Mouse (Mus musculus): ENCODE measurements around the gene Glrx5.
A peak's percentile ranks its signal among the peaks of the same experiment; 100 is the strongest.

Gene Glrx5

DNA sequence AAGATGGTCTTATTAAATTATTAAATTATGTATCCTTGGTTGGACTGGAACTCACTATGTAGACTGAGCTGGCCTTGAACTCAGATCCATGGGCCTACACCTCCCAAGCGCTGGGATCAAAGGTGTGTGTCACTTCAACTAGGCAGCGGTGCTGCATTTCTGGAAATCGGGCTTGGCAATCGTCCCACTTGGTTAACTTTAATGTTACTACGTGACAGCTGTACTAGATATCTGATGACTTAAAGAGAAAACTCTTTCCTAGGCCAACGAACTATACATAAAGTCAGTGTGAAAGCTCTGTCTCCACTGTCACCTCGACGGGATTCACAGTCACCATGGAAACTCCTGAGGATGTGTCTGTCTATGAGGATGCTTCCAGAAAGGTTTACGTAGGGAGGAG lies 2.6 kb upstream of the Glrx5 start:
- DNase-seq (ENCODE audit: low read depth, low spot score) = no peak

DNA sequence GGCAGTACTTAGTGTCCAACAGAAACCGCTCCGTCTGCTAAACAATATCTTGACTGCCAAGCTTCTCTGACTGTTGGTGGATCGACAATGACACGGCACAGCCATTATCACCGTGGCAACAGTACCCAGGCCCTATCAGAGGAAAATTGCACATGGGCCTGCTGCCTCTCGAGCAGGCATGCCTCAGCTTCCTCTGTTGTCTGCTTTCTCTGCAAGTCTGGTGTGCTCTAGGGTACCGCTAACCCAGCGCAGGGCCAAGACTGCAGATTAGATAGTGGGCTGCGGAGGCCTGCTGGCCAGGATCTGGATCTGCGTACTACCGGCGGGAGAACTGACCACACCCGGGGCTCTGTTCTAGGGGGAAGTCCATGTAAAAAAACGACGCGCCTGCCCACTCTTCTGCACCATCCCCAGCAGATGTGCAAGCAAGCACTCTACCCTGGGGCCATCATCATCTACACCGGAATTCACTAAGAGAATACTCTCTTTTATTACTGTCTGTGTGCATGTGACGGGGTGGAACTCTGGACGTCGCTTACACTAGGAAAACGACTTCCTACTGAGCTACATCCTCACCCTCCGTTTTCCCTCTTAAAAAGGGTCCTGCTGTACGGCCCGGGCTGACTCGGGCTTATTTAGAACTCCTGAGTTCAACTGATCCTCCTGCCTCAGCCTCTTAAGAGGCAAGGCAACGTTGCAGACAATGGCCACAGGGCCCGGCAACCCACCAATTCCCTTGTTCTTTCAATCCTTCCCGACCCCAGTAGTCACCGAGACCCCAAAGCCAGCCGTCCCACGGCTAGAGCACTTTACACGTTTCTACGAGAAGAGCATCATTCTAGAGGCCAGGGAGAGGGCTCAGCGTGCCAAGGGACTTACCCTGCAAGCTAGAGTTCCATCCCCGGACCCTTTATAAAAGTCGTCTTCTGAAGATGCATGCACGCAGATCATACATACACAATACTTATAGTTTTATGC lies 1.1 kb upstream of the Glrx5 start:
- no peak for DNase-seq (ENCODE audit: low read depth, low spot score)

DNA sequence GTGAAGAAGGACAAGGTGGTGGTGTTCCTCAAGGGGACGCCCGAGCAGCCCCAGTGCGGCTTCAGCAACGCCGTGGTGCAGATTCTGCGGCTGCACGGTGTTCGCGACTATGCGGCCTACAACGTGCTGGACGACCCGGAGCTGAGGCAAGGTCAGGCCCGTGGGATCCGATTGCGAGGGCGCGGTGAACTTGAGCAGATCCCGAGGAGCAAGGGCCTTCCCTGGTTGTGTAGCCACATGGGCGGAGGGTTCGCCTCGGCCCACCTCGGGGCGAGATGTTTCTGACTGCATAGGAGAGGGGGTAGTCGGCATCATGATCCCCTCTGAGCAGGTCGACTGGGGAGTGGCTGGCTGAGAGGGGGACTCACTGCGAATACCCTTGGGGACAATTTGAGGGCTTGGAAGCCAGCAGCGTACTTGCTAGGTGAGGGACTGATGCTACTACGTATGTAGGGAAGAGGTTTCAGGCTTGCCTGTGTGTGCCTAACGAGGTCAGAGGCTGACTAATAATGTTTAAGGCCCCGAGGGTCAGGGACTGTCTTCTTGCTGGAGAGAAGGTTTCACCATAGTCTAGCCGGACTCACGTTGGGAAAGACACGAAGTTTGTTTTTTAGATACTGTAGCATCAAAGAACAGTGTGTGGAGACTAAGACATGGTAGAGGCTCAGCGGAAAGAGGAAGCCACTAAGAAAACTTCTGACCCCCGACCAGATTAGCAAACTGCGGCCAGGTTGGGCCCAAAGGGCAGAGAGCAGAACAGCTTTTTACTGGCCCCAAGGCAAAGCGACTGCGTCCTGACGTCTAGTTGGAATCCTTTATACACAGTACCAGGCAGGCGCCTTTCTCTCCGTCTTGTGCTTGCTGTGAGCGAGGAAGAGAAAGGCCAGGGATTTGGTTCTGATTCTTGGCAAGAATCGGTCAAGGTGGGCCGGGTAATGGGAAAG lies 616 bp downstream of the Glrx5 start:
- peak; percentile 54 for DNase-seq (ENCODE audit: low read depth, low spot score)

DNA sequence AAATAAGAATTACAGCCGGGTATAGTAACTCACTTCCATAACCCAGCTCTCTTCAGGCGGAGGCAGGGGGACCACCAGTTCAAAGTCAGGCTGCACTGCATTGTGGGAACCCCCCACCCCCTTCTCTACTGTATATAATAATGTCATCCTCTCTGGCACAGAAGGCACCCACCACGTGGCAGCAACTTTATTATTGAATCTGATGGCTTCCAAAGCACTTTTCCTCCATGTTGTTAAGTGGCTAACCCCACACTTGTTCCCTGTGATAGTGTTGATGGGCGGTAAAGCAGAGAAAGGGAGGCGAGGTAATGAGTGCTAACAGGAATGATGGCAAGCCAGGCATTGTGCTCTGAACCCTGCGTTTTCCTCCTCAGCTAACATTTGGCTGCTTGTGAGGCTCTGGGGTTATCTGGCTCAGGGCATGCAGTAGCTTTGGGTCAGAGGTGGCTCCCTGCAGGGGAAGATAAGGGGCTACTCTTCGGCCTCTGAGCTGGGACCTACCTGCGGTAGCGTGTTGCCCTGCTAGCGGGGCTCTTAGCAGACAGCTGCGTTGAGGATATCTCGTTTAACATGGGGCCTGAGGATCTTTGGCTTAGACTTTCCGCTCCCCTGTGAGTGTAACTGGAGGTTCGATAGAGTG lies 1.8 kb downstream of the Glrx5 start:
- no peak for DNase-seq (ENCODE audit: low read depth, low spot score)

DNA sequence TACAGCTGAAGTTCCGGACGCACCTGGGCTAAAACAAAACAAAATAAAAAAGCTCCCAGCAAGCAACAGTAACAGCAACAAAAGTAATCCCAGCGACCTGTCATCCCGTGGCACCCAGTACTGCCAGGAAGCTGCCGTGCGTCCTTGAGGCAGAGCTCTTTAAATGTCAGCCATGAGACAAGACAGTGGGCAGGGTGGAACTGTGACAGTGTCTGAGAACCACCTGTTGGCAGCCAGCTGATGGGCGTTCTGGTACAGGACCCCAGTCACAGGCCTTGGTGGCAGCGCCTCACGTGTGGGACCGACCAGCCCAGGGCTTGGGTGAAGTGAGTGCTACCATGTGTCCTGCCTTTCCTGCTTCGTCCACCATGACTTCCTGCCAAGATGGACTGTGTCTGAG lies 5.7 kb downstream of the Glrx5 start:
- DNase-seq (ENCODE audit: low read depth, low spot score) = no peak

DNA sequence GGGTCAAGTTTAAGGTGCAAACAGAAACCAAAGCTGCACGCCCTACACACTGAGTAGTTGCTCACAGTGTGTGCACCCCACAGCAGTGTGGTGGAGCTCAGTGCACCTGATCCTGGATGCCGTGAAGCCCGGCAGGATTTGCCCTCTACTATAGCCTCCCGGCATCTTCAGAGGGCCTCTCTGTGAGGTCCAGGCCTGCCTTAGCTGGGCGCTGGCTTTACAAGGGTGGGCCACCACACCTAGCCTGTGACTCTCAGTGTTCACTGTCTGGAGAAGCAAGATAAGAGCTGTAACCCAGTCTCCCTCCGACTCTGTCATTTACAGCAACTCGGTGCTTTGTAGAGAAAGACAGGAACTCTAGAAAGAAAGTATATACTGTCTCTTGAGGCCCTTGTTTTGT lies 6.4 kb downstream of the Glrx5 start:
- no peak for DNase-seq (ENCODE audit: low read depth, low spot score)

DNA sequence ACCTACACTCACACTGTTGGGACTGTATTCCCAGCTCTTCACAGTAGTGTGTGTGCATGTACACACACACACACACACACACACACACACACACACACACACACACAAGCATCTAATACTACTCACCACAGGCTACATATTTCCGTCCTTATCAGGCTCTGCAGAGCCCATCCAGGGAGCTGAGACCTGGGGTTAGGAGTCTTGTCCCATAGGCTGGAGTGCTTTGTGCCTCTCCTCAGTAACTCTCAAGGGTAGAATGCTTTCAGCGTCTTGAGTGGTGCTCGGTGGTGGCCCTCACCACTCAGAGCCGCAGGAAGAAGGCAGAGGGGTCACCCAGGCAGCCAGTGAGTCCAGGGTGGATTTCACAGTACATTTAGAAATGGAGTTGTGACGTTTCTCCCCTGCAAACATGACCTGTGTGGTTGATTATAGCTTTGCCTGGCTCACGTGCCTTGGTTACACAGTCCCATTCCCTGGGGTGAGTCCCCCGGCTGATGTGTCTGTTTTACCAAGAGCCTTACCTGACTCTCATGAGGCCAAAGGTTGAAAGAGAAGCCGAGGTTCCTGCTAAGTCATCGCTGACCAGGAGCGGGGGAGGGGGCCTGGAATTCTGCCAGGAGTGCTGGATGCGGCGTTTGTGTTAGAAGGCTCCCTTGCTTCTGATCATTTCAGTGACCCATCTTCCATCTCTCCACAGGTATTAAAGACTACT lies 7.2 kb downstream of the Glrx5 start:
- DNase-seq (ENCODE audit: low read depth, low spot score) = no peak

DNA sequence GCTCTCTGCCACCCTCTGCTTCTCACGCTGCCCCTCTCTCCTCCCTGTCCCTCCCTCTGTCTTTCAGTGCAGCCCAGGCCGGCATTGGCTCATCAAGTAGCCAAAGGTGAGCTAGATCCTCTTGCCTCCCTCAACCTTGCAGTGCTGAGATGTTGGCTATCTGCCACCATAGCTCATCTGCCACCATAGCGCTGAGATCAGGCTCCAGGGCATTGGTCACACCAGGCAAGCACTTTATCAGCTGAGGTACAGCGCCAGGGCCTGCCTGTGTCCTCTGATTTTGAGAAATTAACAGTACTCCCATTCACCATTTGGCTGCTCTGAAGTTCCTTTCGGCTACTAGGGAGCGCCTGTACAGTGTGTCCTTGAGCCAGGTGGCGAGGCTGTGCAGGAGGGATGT lies 8.5 kb downstream of the Glrx5 start:
- no peak for DNase-seq (ENCODE audit: low read depth, low spot score)

DNA sequence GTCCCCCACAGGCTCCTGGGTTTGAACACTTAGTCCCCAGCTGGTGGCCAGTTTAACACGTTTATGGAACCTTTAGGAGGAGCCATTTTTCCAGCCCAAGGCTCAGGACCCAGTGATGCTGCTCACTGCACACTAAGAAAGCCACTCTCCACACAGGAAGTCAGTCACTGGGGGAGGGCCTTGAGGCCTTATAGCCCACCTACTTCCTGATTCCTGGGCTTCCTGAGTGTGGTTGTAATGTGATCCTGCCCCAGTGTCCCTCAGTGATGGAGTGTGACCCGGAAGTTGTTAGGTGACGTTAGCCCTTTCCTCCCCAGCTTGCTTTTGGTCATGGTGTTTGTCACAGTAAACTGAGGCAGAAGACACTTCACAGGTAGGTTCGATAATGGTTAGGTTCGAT lies 10.6 kb downstream of the Glrx5 start:
- no peak for DNase-seq (ENCODE audit: low read depth, low spot score)

DNA sequence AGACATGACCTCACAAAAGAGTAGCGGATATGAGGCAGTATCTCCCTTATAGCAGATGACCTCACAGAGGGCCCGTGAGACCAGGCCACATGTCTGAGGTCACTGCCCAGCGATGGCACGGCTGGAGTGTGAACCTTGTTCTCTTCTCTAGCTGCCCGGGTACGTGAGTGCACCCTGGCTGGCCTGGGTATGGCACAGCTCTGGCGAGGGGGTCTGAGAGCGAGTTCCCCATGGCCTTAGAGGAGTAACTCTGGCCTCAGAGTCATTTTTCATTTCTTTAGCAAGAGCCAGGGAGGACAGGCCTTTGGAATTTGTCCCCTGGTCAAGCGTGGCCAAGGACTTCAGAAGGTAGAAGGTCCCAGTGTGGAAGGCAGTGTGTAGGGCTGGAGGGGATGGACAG lies 12.3 kb downstream of the Glrx5 start:
- DNase-seq (ENCODE audit: low read depth, low spot score) = no peak

DNA sequence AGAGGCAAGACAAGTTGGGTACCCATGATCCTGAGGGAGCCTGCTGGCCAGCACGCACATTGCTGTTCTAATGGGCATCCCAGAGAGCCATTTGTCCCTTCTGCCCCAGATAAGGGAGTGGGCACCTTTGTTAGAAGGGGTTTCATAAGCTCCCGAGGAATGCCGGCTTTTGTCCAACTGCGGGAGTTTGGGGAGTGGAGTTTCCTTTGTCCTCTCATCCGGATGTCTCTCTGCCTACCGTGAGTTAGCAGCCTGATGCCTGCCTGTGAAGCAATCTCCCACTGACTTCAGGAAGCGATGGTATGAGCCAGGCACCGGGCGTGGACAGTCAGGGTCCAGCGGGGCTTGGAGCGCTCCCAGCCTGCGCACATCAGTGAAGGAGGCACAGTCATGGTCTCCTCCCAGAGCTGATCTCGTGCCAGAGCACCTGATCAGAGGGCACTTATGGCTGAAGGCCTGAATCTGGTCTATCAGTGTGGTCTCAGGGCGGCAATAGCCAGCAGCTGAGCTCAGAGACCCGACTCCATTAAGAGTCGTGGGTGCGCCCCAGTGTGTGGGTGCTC lies 15.9 kb downstream of the Glrx5 start:
- peak; percentile 46 for DNase-seq (ENCODE audit: low read depth, low spot score)

DNA sequence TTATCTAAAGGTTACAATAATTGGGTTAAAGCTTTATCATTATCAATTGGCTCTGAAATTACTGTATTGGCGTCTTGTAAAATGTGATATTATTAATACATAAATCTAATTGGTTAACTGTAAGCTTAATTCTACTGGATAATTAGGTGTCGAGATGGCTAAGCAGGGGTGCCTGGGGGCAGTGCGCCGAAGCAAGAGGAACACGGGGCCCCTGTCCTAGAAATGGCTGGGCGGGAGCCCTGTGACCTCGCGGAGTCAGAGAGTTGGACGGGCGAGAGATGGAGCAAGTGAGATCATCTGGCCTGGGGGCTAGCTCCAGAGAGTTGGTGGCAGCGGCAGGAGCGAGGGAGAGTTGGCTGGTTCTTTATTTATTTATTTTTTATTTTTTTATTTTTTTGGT lies 17.3 kb downstream of the Glrx5 start:
- DNase-seq (ENCODE audit: low read depth, low spot score) = no peak

DNA sequence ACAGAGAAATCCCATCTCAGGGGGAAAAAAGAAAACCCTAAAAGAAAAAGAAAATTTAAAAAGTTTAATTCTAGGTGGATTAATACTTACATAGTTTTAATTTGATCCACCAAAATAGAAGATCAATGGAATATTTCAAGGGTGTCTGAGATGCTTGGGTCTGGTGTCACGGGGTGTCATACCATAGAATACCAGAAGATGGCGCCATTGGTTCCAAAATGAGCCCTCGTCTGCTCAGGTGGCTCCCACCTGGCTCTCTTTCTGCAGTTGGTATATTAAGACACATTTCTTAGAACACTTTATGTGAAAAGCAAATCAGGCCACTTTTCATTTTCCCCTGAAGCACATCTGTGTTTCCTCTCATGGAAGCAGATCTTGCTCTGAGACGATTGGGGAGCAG lies 18.4 kb downstream of the Glrx5 start:
- DNase-seq (ENCODE audit: low read depth, low spot score) = peak; percentile 79

DNA sequence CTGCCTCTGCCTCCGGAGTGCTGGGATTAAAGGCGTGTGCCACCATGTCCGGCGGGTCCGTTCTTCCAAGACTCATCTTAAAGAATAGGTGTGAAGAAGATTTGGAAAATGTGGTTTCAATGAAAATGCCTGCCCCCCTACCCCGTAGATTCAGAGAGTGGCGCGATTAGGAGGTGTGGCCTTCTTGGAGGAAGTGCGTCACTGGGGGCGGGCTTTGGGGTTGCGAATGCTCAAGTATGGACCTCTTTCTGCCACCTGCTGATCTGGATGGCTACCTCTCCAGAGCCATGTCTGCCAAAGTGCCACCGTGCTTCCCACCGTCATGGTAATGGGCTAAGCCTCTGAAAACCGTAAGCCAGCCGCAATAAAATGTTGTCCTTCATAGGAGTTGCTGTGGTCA lies 21.6 kb downstream of the Glrx5 start:
- DNase-seq (ENCODE audit: low read depth, low spot score) = peak; percentile 92

DNA sequence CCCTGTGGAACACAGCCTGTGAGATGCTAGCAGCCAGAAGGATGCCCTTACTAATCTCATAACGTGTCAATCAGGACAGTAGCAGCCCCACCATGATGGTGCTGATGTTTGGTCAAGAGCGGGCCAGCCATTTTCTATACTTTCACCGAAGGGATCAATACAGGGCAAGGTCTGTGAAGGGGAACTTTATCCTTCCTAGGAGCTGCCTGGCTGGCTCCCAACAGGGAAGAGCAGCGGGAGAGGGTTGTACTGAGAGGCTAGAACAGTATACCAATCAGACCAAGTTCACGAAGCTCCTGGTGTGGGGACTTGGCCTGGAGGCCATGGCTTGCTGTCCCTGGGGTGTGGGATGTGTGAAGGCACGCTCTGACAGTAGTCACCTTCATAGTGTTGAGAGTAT lies 22.8 kb downstream of the Glrx5 start:
- DNase-seq (ENCODE audit: low read depth, low spot score) = no peak

DNA sequence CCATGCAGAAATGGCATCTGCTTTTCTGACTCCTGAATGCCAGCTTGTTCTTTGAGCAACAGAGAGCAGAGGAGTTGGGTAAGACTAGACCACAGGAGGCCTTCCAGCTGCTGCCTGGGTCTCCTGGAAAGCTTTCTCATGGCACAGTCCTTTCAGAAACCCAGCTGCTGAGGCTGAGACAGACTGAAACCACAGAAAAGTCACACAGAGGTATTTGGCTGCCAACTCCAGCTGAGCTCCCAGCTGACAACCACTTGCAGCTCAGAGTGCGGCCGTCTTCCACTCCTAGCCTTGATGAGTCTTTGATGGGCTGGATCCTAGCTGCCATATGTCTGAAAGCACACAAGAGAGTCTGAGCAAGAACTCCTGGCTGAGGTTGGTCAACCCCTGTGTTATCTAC lies 27.5 kb downstream of the Glrx5 start:
- no peak for DNase-seq (ENCODE audit: low read depth, low spot score)

DNA sequence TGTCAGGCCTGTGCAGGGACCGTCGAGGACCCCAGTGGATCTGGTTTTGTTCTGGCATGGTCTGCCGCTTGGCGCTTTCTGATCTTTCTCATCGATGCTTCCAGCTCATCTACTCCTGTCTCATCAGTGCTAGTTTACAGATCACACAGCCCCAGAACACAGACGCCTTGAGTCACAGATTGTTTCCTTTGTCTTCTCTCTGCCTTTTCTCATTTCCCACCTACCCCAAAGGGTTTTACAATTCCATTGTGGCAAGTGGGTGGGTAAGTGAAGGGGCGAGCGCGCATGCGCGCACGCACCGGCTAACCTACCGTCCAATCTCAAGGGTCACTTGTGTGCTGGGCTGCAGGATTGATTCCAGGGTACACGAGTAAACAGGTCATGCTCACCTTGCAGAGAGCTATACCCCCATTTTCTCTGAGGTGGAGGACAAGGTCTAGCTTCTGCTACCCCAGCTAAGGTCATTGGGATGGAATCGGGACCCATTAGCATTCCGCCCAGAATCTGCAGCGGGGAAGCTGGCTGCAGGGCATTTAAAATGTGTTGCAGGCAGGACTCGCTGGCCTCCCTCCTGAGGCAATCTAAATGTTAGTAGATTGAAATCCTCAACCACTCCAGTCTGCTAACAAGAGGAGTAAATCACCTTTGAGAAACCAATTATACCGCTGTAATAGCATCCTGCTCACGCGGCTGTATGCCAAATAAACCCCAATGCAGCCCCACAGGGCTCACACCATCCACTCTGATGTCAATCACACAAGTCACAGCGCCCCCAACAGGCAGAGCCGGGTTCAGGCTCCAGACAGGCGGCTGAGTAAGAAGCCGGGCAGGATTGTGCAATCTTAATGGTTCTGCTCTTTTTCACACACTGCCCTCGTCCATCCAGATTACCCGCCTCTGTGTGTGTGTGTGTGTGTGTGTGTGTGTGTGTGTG lies 31.0 kb downstream of the Glrx5 start:
- peak; percentile 93 for DNase-seq (ENCODE audit: low read depth, low spot score)

DNA sequence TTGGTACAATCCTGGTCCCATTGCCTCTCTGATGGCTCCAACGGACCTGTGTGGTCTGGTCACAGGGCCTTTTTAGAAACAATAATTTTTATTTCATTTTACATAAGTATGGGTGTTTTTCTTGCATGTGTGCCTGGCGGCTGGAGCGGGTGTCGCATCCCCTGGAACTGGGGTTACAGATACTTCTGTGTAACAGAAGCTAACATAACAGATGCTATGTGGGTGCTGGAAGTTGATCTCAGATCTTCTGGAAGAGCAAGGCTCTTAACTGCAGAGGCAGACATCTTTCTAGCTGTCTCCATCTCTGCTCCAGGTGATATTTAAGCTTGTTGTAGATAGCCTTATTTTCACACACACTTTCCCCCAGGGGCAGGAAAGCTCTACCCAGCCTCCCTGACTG lies 31.7 kb downstream of the Glrx5 start:
- no peak for DNase-seq (ENCODE audit: low read depth, low spot score)

DNA sequence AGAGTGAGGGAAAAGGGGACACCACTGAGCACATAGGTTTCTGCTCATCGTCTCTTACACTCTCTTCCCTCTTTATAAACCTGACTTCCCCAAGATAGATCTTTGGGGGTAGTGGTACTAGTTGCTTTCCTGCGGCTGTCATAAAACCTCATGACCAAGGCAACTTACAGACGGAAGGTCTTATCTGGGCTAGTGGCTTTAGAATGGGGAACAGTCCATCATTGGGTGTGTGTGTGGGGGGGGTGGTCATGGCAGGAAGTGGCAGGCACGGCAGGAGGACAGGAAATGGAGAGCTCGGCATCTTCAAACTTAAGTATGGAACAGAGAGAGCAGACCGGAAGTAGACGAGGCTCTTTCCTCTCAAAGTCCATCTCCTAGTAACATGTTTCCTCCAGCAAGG lies 32.6 kb downstream of the Glrx5 start:
- DNase-seq (ENCODE audit: low read depth, low spot score) = no peak

DNA sequence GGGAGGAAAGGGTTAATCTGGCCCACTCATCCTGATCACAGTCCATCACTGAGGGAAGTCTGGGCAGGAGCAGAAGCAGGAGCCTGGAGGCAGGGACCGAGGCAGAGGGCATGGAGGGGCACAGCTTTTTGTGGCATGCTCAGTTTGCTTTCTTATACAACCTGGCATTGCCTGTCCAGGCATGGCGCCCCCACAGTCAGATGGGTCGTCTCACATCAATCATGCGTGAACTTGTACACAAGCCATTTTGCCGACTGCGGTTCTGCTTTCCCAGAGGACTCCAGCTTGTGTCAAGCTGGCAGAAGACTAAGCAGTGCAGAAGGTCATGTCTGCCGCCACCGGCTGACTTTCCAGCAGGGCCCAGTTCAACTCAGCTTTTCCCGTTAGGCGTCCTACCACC lies 34.0 kb downstream of the Glrx5 start:
- DNase-seq (ENCODE audit: low read depth, low spot score) = no peak

Measured in ZHBTc4 (cell line).